Mouse (Mus musculus): ENCODE data around the gene Mex3d.
"Not testable (repeated sequence)": the region's sequence is repeated elsewhere in the genome, so short reads cannot be mapped to it uniquely, and the experiment has no call there.

Mex3d gene

GRCm38 (mm10) chr10:80356737-80357136 lies 30.7 kb downstream of the Mex3d start:
- no peak for DNase-seq (ENCODE audit: low spot score in 2 of 2)

GRCm38 (mm10) chr10:80356001-80356682 lies 31.3 kb downstream of the Mex3d start, which contains the start of gene Plk5:
Gene Plk5, plus strand, starts transcription at chr10:80356459.
- DNase-seq (ENCODE audit: low spot score in 2 of 2): no peak

GRCm38 (mm10) chr10:80355431-80355830 lies 32.0 kb downstream of the Mex3d start:
- DNase-seq (ENCODE audit: low spot score in 2 of 2): no peak

GRCm38 (mm10) chr10:80352727-80353126 lies 34.7 kb downstream of the Mex3d start:
- DNase-seq (ENCODE audit: low spot score in 2 of 2): no peak

GRCm38 (mm10) chr10:80351896-80352295 lies 35.6 kb downstream of the Mex3d start:
- DNase-seq (ENCODE audit: low spot score in 2 of 2): no peak

- DNase-seq (ENCODE audit: low spot score in 2 of 2): peak; percentile 84 to 86
These were observed 37.2 kb downstream of the Mex3d start for GRCm38 (mm10) chr10:80350292-80350691.

GRCm38 (mm10) chr10:80348981-80349380 lies 38.5 kb downstream of the Mex3d start:
- DNase-seq (ENCODE audit: low spot score in 2 of 2): no peak

- DNase-seq (ENCODE audit: low spot score in 2 of 2): peak in 1 of 2 experiments; percentile 67
These were observed 39.1 kb downstream of the Mex3d start, which contains the start of gene Adamtsl5 for GRCm38 (mm10) chr10:80348244-80348781. Gene Adamtsl5, minus strand, starts transcription at chr10:80348412.

GRCm38 (mm10) chr10:80347514-80347967 lies 39.9 kb downstream of the Mex3d start:
- no peak for DNase-seq (ENCODE audit: low spot score in 2 of 2)

GRCm38 (mm10) chr10:80345929-80346328 lies 41.5 kb downstream of the Mex3d start:
- DNase-seq (ENCODE audit: low spot score in 2 of 2): not testable (repeated sequence)

GRCm38 (mm10) chr10:80345122-80345521 lies 42.3 kb downstream of the Mex3d start:
- peak in 1 of 2 experiments; percentile 55 for DNase-seq (ENCODE audit: low spot score in 2 of 2)

GRCm38 (mm10) chr10:80344131-80344661 lies 43.3 kb downstream of the Mex3d start:
- DNase-seq (ENCODE audit: low spot score in 2 of 2): peak in 1 of 2 experiments; percentile 33

- DNase-seq (ENCODE audit: low spot score in 2 of 2): no peak
These were observed 44.0 kb downstream of the Mex3d start for GRCm38 (mm10) chr10:80343425-80343895.

- DNase-seq (ENCODE audit: low spot score in 2 of 2): peak; percentile 40 to 68
These were observed 44.6 kb downstream of the Mex3d start for GRCm38 (mm10) chr10:80342749-80343424.

GRCm38 (mm10) chr10:80342305-80342748 lies 45.1 kb downstream of the Mex3d start:
- no peak for DNase-seq (ENCODE audit: low spot score in 2 of 2)

- DNase-seq (ENCODE audit: low spot score in 2 of 2): no peak
These were observed 45.8 kb downstream of the Mex3d start for GRCm38 (mm10) chr10:80341491-80342304.

GRCm38 (mm10) chr10:80341026-80341425 lies 46.4 kb downstream of the Mex3d start:
- DNase-seq (ENCODE audit: low spot score in 2 of 2): no peak

- DNase-seq (ENCODE audit: low spot score in 2 of 2): peak; percentile 83 to 84
These were observed 47.3 kb downstream of the Mex3d start for GRCm38 (mm10) chr10:80339941-80340750.

GRCm38 (mm10) chr10:80336263-80336662 lies 51.2 kb downstream of the Mex3d start:
- no peak for DNase-seq (ENCODE audit: low spot score in 2 of 2)

- DNase-seq (ENCODE audit: low spot score in 2 of 2): no peak
These were observed 54.9 kb downstream of the Mex3d start for GRCm38 (mm10) chr10:80332525-80332989.

Measured in urinary bladder, postnatal 36 days (tissue).